Mouse (Mus musculus) heart, postnatal 0 days (tissue): ENCODE measurements around the gene Cpox. TPM values are rescaled to one million over a fixed set of nuclear protein-coding genes. Genes with fewer than 3 reads are reported as not detected.
A peak's percentile ranks its signal among the peaks of the same experiment; 100 is the strongest.

Experiments
- ATAC-seq: fragments of 200-750 bp; cut with Nextera tagmentation; 2 replicates; pipeline ENCODE4 v1.8.0; 2017; ENCODE audit warnings: low read depth, moderate number of reproducible peaks, moderate library complexity; ENCODE audit not compliant: insufficient read depth
- DNase-seq: peaks from one replicate; pipeline ENCODE4 v3.0.0-alpha.2; 2016; ENCODE audit warnings: low spot score
- H3K27ac ChIP-seq: fragments of 300-500 bp; sonication (generic); 2 replicates; pipeline ENCODE4 v1.5.1; 2014; ENCODE audit warnings: low read depth, mild to moderate bottlenecking
- H3K27me3 ChIP-seq: fragments of 300-500 bp; sonication (generic); 2 replicates; pipeline ENCODE4 v1.6.1; 2014; ENCODE audit warnings: low read length, mixed read lengths; ENCODE audit not compliant: control insufficient read depth, insufficient read depth
- H3K36me3 ChIP-seq: fragments of 300-500 bp; sonication (generic); replicated peaks from 2 replicates; pipeline ENCODE4 v1.6.1; 2014; ENCODE audit warnings: low read length, mixed read lengths; ENCODE audit not compliant: control insufficient read depth, insufficient read depth
- H3K4me1 ChIP-seq: fragments of 300-500 bp; sonication (generic); 2 replicates; pipeline ENCODE4 v1.6.1; 2014; ENCODE audit warnings: antibody characterized with exemption; ENCODE audit not compliant: control insufficient read depth, insufficient read depth
- H3K4me2 ChIP-seq: fragments of 300-500 bp; sonication (generic); 2 replicates; pipeline ENCODE4 v1.6.1; 2014; ENCODE audit warnings: low read depth, mild to moderate bottlenecking, low read length, moderate library complexity
- H3K4me3 ChIP-seq: fragments of 300-500 bp; sonication (generic); 2 replicates; pipeline ENCODE4 v1.5.1; 2014; ENCODE audit warnings: low read depth, low read length
- H3K9ac ChIP-seq: fragments of 300-500 bp; sonication (generic); replicated peaks from 2 replicates; pipeline ENCODE4 v1.6.1; 2014; ENCODE audit warnings: low read depth, low read length, mixed read lengths
- H3K9me3 ChIP-seq: fragments of 300-500 bp; sonication (generic); replicated peaks from 2 replicates; pipeline ENCODE4 v1.6.1; 2016; ENCODE audit warnings: low read length; ENCODE audit not compliant: control insufficient read depth
- CTCF ChIP-seq: IDR thresholded peaks from 2 replicates; pipeline ENCODE4 v1.5.1; 2016; ENCODE audit warnings: antibody characterized with exemption, control low read depth, low read depth
- EP300 ChIP-seq: IDR thresholded peaks from 2 replicates; pipeline ENCODE4 v1.6.1; 2016; ENCODE audit warnings: antibody characterized with exemption, low read depth
- WGBS: fragments of 180-500 bp; shearing (Covaris S2); extraction: QIAGEN DNeasy Blood & Tissue Kit; methylation state at CpG from one replicate; pipeline ENCODE4 v1.1.7; 2014; 5-methylcytosine and 5-hydroxymethylcytosine counted together
- polyA plus RNA-seq: library from polyadenylated mRNA; unstranded; fragments of >200 nt; fragmentation: Nextera tagmentation; extraction: Ambion mirVana; gene quantifications from 2 replicates; pipeline ENCODE4 v1.2.1, GENCODE M21; 2015
- total RNA-seq: library from RNA; depleted of rRNA; stranded (reverse); fragments of >200 nt; gene quantifications from 2 replicates; pipeline ENCODE4 v1.2.3, GENCODE M21; 2014; ENCODE audit warnings: low replicate concordance

Gene Cpox
- total and polyA plus RNA-seq, 2 experiments from 2014 or later = 15.4 to 27.4 TPM

DNA sequence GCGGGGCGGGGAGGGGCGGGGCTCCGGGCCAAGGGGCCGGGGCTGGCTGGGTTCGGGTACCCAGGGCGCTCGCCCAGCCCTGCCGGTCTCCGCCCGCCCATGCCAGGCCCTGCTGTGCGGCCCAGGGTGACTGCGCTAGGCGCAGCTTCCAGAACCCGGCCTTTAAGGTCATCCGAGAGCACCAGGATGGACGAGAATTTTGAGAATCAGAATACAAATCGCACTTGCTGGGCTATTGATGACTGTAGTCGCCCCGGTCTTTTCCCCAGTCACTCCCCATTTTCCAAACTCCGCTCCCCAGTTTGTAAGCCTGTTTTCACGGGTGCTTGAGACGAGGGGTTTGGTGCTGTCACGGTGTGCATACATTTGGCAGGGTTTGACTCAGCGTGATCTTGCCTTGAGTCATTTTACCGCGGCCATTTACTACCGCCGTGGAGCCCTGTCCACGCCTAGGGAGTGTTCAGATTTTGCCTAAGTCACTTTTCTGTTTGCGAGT is 58.1 kb downstream of the Cpox start:
- H3K9me3 ChIP-seq = no peaks in the 10 kb centered on the region
- peak; percentile 22 for DNase-seq
- peak; percentile 67 for ATAC-seq
- under 1% methylated on average over 30 of the region's 31 CpGs for WGBS
- TF ChIP-seq EP300 = no peak
- no peak for TF ChIP-seq CTCF
- peaks cover 37% of the 10 kb centered on the region for H3K36me3 ChIP-seq
- peak overlapping the region; percentile 94 for H3K4me3 ChIP-seq
- peak overlapping the region; percentile 85 for H3K9ac ChIP-seq
- peaks cover 4% of the 10 kb centered on the region; the same call in 1 of the 2 replicates for H3K4me1 ChIP-seq
- peak overlapping the region; percentile 90 for H3K27ac ChIP-seq
- no peaks in the 10 kb centered on the region for H3K27me3 ChIP-seq
- peak overlapping the region; percentile 75 for H3K4me2 ChIP-seq

DNA sequence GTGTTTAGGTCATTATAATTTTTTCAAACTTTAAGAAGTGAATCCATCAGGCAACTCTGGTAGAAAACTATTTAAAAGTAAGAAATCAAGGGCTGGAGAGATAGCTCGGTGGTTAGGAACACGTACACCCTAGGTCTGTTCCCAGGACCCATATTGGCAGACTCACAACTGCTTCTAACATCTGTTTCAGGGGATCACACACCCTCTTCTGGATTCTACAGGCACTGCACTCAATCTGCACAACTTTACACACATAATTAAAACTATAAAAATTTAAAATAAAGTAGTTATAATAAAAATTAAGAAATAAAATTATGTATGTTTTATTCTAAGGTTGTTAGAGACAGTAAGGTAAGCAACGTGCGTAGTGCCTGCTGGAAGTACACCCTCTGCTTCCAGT is 68.1 kb downstream of the Cpox start:
- no peak for TF ChIP-seq CTCF
- H3K27ac ChIP-seq = no peak overlapping the region
- H3K4me2 ChIP-seq = no peak overlapping the region
- no peaks in the 10 kb centered on the region for H3K27me3 ChIP-seq
- DNase-seq (no peak), ATAC-seq (no peak)
- no peak overlapping the region for H3K4me3 ChIP-seq
- peaks cover 21% of the 10 kb centered on the region for H3K36me3 ChIP-seq
- WGBS = 78% methylated on average over 4 of the region's 4 CpGs
- H3K4me1 ChIP-seq = no peaks in the 10 kb centered on the region
- H3K9ac ChIP-seq = no peak overlapping the region
- H3K9me3 ChIP-seq = no peaks in the 10 kb centered on the region

DNA sequence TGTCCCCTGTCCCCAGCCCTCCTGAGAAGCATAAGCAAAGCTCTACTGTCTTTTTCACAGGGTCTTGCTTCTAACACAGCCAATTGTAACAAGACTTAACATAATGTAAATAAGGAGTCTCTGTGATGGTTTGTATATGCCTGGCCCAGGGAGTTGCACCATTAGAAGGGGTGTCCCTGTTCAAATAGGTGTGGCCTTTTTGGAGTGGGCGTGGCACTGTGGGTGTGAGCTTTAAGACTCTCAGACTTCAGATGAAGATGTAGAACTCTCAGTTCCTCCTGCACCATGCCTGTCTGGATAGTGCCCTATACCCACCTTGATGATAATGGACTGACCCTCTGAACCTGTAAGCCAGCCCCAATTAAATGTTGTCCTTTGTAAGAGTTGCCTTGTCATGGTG is 68.7 kb downstream of the Cpox start:
- Histone ChIP-seq H3K4me2 (no peak overlapping the region), H3K27me3 (no peaks in the 10 kb centered on the region), H3K9me3 (no peaks in the 10 kb centered on the region), H3K27ac (no peak overlapping the region), H3K4me3 (no peak overlapping the region), H3K9ac (no peak overlapping the region), H3K4me1 (no peaks in the 10 kb centered on the region), H3K36me3 (peaks cover 15% of the 10 kb centered on the region)
- 76% methylated on average over 1 of the region's 1 CpGs for WGBS
- no peak for ATAC-seq
- no peak for TF ChIP-seq CTCF
- no peak for TF ChIP-seq EP300
- DNase-seq = no peak

GRCm38 (mm10) chr16:58740751-58741150 is 70.7 kb downstream of the Cpox start:
- Histone ChIP-seq H3K4me1 (no peaks in the 10 kb centered on the region), H3K9ac (no peak overlapping the region), H3K9me3 (no peaks in the 10 kb centered on the region), H3K27me3 (no peaks in the 10 kb centered on the region), H3K4me3 (no peak overlapping the region), H3K4me2 (no peak overlapping the region), H3K36me3 (no peaks in the 10 kb centered on the region), H3K27ac (no peak overlapping the region)
- 92% methylated on average over 5 of the region's 5 CpGs for WGBS
- ATAC-seq (no peak), DNase-seq (no peak)
- TF ChIP-seq EP300 (no peak), CTCF (no peak)

- DNase-seq = peak; percentile 38
- TF ChIP-seq CTCF (no peak), EP300 (no peak)
- H3K4me3 ChIP-seq = no peak overlapping the region
- 0 out of 2 replicates have a peak overlapping the region, but pooled peaks have one; percentile 1 for H3K4me2 ChIP-seq
- no peak overlapping the region for H3K9ac ChIP-seq
- ATAC-seq = peak; percentile 68; the same call in 1 of the 2 replicates
- 22% methylated on average over 4 of the region's 4 CpGs for WGBS
- peak overlapping the region; percentile 32; the same call in 1 of the 2 replicates for H3K27ac ChIP-seq
- no peaks in the 10 kb centered on the region for H3K27me3 ChIP-seq
- no peaks in the 10 kb centered on the region; the same call in 1 of the 2 replicates for H3K4me1 ChIP-seq
- no peaks in the 10 kb centered on the region for H3K36me3 ChIP-seq
- H3K9me3 ChIP-seq = no peaks in the 10 kb centered on the region
Measured at GRCm38 (mm10) chr16:58746715-58747114, 76.6 kb downstream of the Cpox start.

- WGBS = 19% methylated on average over 1 of the region's 1 CpGs
- TF ChIP-seq CTCF (peak; percentile 71), EP300 (no peak)
- Histone ChIP-seq H3K27me3 (no peaks in the 10 kb centered on the region), H3K36me3 (no peaks in the 10 kb centered on the region), H3K4me2 (no peak overlapping the region), H3K9me3 (no peaks in the 10 kb centered on the region), H3K9ac (no peak overlapping the region), H3K4me3 (no peak overlapping the region), H3K4me1 (no peaks in the 10 kb centered on the region; the same call in 1 of the 2 replicates), H3K27ac (no peak overlapping the region)
- DNase-seq = peak; percentile 57
- ATAC-seq = peak; percentile 57
Measured at GRCm38 (mm10) chr16:58751314-58751713, 81.2 kb downstream of the Cpox start.
